Mouse (Mus musculus): ENCODE results near the gene Prkci. TPM values are rescaled to one million over a fixed set of nuclear protein-coding genes. Genes with fewer than 3 reads are reported as not detected.

Gene Prkci
- total and polyA plus RNA-seq, 3 experiments = 4.8 to 37.8 (median 24.4) TPM

GRCm38 (mm10) chr3:30992161-30992560 is 3.4 kb upstream of the Prkci start:
- Histone ChIP-seq H3K4me3 (ENCODE audit: low read depth, low read length) (no peak overlapping the region), H3K27me3 (ENCODE audit: insufficient read depth, low read length) (no peaks in the 10 kb centered on the region), H3K4me1 (ENCODE audit: insufficient read depth, low read depth, low read length) (peaks cover 43% of the 10 kb centered on the region), H3K36me3 (replicated peaks) (no peaks in the 10 kb centered on the region), H3K9me3 (replicated peaks) (no peaks in the 10 kb centered on the region)
- no peak for ATAC-seq (ENCODE audit: extremely low read depth, insufficient number of reproducible peaks, low FRiP score, poor library complexity, severe bottlenecking)
- TF ChIP-seq GATA1 (IDR thresholded peaks at IDR 0.05; ENCODE audit: borderline replicate concordance, low read length) (no peak), POLR2AphosphoS5 (IDR thresholded peaks at IDR 0.05; ENCODE audit: insufficient replicate concordance, low read depth, low read length) (no peak), GATA2 (IDR thresholded peaks at IDR 0.05; ENCODE audit: borderline replicate concordance, low read depth, low read length) (no peak), CTCF (IDR thresholded peaks at IDR 0.05; ENCODE audit: low read depth, low read length) (no peak), TAL1 (conservative IDR thresholded peaks at IDR 0.05; ENCODE audit: low read depth, low read length) (no peak)
- DNase-seq (ENCODE audit: low spot score) = no peak

DNA sequence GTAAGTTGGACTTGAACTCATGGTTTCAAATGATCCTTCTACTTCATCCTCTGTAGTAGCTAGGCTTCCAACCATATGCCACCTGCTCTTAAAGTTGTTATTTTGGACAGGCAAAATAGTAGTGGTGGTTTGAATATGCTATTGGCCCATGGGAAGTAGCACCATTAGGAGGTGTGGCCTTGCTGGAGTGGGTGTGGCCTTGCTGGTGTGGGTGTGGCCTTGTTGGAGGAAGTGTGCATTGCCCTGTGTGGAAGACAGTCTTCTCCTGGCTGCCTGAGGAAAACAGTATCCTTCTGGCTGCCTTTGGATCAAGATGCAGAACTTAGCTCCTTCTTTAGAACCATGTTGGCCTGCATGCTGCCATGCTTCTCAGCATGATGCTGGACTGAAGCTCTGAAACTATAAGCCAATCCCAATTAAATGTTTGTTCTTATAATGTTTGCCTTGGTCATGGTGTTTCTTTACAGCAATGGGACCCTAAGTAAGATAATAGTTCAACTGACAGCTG is 2.4 kb upstream of the Prkci start:
- TF ChIP-seq GATA2 (IDR thresholded peaks at IDR 0.05; ENCODE audit: borderline replicate concordance, low read depth, low read length) (no peak), GATA1 (IDR thresholded peaks at IDR 0.05; ENCODE audit: borderline replicate concordance, low read length) (no peak), POLR2AphosphoS5 (IDR thresholded peaks at IDR 0.05; ENCODE audit: insufficient replicate concordance, low read depth, low read length) (no peak), TAL1 (conservative IDR thresholded peaks at IDR 0.05; ENCODE audit: low read depth, low read length) (no peak), CTCF (IDR thresholded peaks at IDR 0.05; ENCODE audit: low read depth, low read length) (no peak)
- ATAC-seq (ENCODE audit: extremely low read depth, insufficient number of reproducible peaks, low FRiP score, poor library complexity, severe bottlenecking) (no peak), DNase-seq (ENCODE audit: low spot score) (no peak)
- H3K4me1 ChIP-seq (ENCODE audit: insufficient read depth, low read depth, low read length) = peaks cover 40% of the 10 kb centered on the region
- no peaks in the 10 kb centered on the region for H3K27me3 ChIP-seq (ENCODE audit: insufficient read depth, low read length)
- no peak overlapping the region for H3K4me3 ChIP-seq (ENCODE audit: low read depth, low read length)
- no peaks in the 10 kb centered on the region for H3K9me3 ChIP-seq (replicated peaks)
- peaks cover 3% of the 10 kb centered on the region for H3K36me3 ChIP-seq (replicated peaks)

DNA sequence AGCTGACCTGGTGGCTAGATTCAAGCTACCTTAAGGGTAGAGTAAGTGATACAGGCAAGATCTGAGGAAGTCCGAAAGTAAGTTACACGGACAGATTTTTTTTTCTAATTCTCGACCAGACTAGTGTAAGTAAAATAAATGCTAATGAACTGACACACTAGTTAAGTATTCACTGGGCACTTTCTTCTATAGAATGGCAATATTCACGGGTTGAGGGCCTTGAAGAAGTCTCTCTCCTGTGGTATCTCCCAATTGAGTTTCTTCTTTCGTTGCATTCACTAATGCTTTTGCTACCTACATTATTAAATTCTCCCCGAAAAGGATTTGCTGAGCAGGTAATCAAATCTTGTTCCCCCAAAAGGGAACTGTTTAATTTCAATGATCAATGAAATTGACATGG is 688 bp upstream of the Prkci start:
- peaks cover 44% of the 10 kb centered on the region for H3K4me1 ChIP-seq (ENCODE audit: insufficient read depth, low read depth, low read length)
- H3K4me3 ChIP-seq (ENCODE audit: low read depth, low read length) = peak overlapping the region; percentile 96
- H3K36me3 ChIP-seq (replicated peaks) = peaks cover 11% of the 10 kb centered on the region
- ATAC-seq (ENCODE audit: extremely low read depth, insufficient number of reproducible peaks, low FRiP score, poor library complexity, severe bottlenecking) (no peak), DNase-seq (ENCODE audit: low spot score) (no peak)
- no peaks in the 10 kb centered on the region for H3K9me3 ChIP-seq (replicated peaks)
- TF ChIP-seq CTCF (IDR thresholded peaks at IDR 0.05; ENCODE audit: low read depth, low read length) (no peak), GATA1 (IDR thresholded peaks at IDR 0.05; ENCODE audit: borderline replicate concordance, low read length) (no peak), POLR2AphosphoS5 (IDR thresholded peaks at IDR 0.05; ENCODE audit: insufficient replicate concordance, low read depth, low read length) (no peak), TAL1 (conservative IDR thresholded peaks at IDR 0.05; ENCODE audit: low read depth, low read length) (no peak), GATA2 (IDR thresholded peaks at IDR 0.05; ENCODE audit: borderline replicate concordance, low read depth, low read length) (no peak)
- no peaks in the 10 kb centered on the region for H3K27me3 ChIP-seq (ENCODE audit: insufficient read depth, low read length)

- TF ChIP-seq POLR2AphosphoS5 (IDR thresholded peaks at IDR 0.05; ENCODE audit: insufficient replicate concordance, low read depth, low read length) (no peak), TAL1 (conservative IDR thresholded peaks at IDR 0.05; ENCODE audit: low read depth, low read length) (no peak), CTCF (IDR thresholded peaks at IDR 0.05; ENCODE audit: low read depth, low read length) (no peak), GATA1 (IDR thresholded peaks at IDR 0.05; ENCODE audit: borderline replicate concordance, low read length) (no peak), GATA2 (IDR thresholded peaks at IDR 0.05; ENCODE audit: borderline replicate concordance, low read depth, low read length) (no peak)
- Histone ChIP-seq H3K4me1 (ENCODE audit: insufficient read depth, low read depth, low read length) (peaks cover 49% of the 10 kb centered on the region), H3K4me3 (ENCODE audit: low read depth, low read length) (peak overlapping the region; percentile 96), H3K36me3 (replicated peaks) (peaks cover 12% of the 10 kb centered on the region), H3K9me3 (replicated peaks) (no peaks in the 10 kb centered on the region), H3K27me3 (ENCODE audit: insufficient read depth, low read length) (no peaks in the 10 kb centered on the region)
- ATAC-seq (ENCODE audit: extremely low read depth, insufficient number of reproducible peaks, low FRiP score, poor library complexity, severe bottlenecking) (no peak), DNase-seq (ENCODE audit: low spot score) (no peak)
These were observed 546 bp downstream of the Prkci start for GRCm38 (mm10) chr3:30995899-30996687.

DNA sequence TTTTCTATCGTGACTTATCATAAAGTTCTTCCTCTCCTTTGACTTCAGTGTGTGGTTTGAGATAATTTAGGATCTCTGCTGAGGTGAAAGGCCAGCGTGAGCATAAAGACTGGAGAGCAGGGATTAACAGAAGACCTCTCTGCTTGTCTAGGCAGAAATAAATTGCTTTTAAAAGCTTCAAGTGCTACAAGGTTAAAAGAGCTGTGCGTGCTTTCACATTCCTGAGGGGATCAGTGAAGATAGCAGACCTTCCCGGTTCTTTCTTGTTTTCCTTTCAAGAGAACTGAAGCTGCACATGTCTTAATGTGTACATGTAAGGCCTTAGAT is 1.1 kb downstream of the Prkci start:
- peak overlapping the region; percentile 96; the same call in 1 of the 2 replicates for H3K4me3 ChIP-seq (ENCODE audit: low read depth, low read length)

DNA sequence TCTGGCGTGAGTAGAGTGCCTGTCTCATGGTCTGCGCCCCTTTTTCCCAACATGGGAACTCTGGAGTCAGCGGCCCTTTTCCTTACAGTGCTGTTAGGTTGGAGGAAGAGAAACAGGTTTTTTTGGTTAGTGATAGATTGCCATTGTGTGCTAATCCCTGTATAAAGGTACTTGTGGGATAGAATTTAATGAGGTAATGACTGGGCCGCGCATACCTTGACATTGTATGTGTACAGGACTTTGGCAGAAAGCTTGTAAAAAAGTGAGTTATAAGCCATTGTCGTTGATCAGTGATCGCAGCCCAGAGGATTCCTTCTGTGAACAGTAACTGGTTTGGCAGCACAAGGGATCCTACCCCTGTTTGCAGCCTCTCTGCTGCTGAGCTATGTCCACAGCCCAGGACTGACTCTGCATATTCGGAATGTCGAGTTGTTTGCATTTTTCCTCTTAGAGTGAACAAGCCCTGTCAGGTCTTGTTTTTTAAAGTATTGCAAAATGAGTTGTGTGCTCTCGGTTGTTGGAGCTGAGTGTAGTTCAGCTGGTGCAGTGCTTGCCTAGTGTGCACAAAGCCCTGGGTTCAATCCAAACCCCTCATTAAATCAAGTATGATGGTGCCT is 4.0 kb downstream of the Prkci start:
- DNase-seq (ENCODE audit: low spot score) = no peak
- Histone ChIP-seq H3K9me3 (replicated peaks) (no peaks in the 10 kb centered on the region), H3K27me3 (ENCODE audit: insufficient read depth, low read length) (no peaks in the 10 kb centered on the region), H3K36me3 (replicated peaks) (peaks cover 20% of the 10 kb centered on the region), H3K4me1 (ENCODE audit: insufficient read depth, low read depth, low read length) (peaks cover 52% of the 10 kb centered on the region), H3K4me3 (ENCODE audit: low read depth, low read length) (no peak overlapping the region)
- no peak for ATAC-seq (ENCODE audit: extremely low read depth, insufficient number of reproducible peaks, low FRiP score, poor library complexity, severe bottlenecking)
- TF ChIP-seq GATA2 (IDR thresholded peaks at IDR 0.05; ENCODE audit: borderline replicate concordance, low read depth, low read length) (no peak), GATA1 (IDR thresholded peaks at IDR 0.05; ENCODE audit: borderline replicate concordance, low read length) (no peak), CTCF (IDR thresholded peaks at IDR 0.05; ENCODE audit: low read depth, low read length) (no peak), POLR2AphosphoS5 (IDR thresholded peaks at IDR 0.05; ENCODE audit: insufficient replicate concordance, low read depth, low read length) (no peak), TAL1 (conservative IDR thresholded peaks at IDR 0.05; ENCODE audit: low read depth, low read length) (no peak)

More for the DNA sequence above, 1.1 kb downstream of the Prkci start:
- DNase-seq (ENCODE audit: low spot score) (no peak), ATAC-seq (ENCODE audit: extremely low read depth, insufficient number of reproducible peaks, low FRiP score, poor library complexity, severe bottlenecking) (no peak)
- Histone ChIP-seq H3K9me3 (replicated peaks) (no peaks in the 10 kb centered on the region), H3K27me3 (ENCODE audit: insufficient read depth, low read length) (no peaks in the 10 kb centered on the region), H3K4me1 (ENCODE audit: insufficient read depth, low read depth, low read length) (peaks cover 52% of the 10 kb centered on the region), H3K36me3 (replicated peaks) (peaks cover 14% of the 10 kb centered on the region)
- TF ChIP-seq CTCF (IDR thresholded peaks at IDR 0.05; ENCODE audit: low read depth, low read length) = no peak
- no peak for TF ChIP-seq GATA1 (IDR thresholded peaks at IDR 0.05; ENCODE audit: borderline replicate concordance, low read length)
- TF ChIP-seq POLR2AphosphoS5 (IDR thresholded peaks at IDR 0.05; ENCODE audit: insufficient replicate concordance, low read depth, low read length) = no peak
- TF ChIP-seq GATA2 (IDR thresholded peaks at IDR 0.05; ENCODE audit: borderline replicate concordance, low read depth, low read length) = no peak
- no peak for TF ChIP-seq TAL1 (conservative IDR thresholded peaks at IDR 0.05; ENCODE audit: low read depth, low read length)

All from G1E (cell line).